Mouse (Mus musculus): ENCODE results near the gene Hivep2. TPM values are rescaled to one million over a fixed set of nuclear protein-coding genes. Genes with fewer than 3 reads are reported as not detected.

Gene Hivep2
- polyA plus RNA-seq, 1 experiment from 2014 or later = 3.8 TPM

- no peaks in the 10 kb centered on the region for H3K27me3 ChIP-seq (replicated peaks)
- H3K9ac ChIP-seq = no peak overlapping the region
- no peak overlapping the region for H3K27ac ChIP-seq (replicated peaks)
- no peaks in the 10 kb centered on the region for H3K9me3 ChIP-seq
- ATAC-seq (ENCODE audit: extremely low read depth, insufficient number of reproducible peaks, low FRiP score, low TSS enrichment) = no peak
- H3K4me3 ChIP-seq = no peak overlapping the region
- peak overlapping the region; percentile 31 for H3K4me2 ChIP-seq
- peaks cover 9% of the 10 kb centered on the region; the same call in 1 of the 2 replicates for H3K4me1 ChIP-seq
- WGBS = 55% methylated on average over 19 of the region's 19 CpGs
- no peaks in the 10 kb centered on the region for H3K36me3 ChIP-seq
Observed at GRCm38 (mm10) chr10:14179424-14180339, 213.8 kb downstream of the Hivep2 start.

GRCm38 (mm10) chr10:14186352-14186976 lies 220.6 kb downstream of the Hivep2 start:
- peaks cover 36% of the 10 kb centered on the region for H3K4me1 ChIP-seq
- H3K4me3 ChIP-seq = no peak overlapping the region
- 0 out of 2 replicates have a peak overlapping the region, but pooled peaks have one; percentile 15 for H3K27ac ChIP-seq (replicated peaks)
- no peaks in the 10 kb centered on the region for H3K36me3 ChIP-seq
- H3K9me3 ChIP-seq = no peaks in the 10 kb centered on the region
- no peak for ATAC-seq (ENCODE audit: extremely low read depth, insufficient number of reproducible peaks, low FRiP score, low TSS enrichment)
- 57% methylated on average over 11 of the region's 11 CpGs for WGBS
- no peak overlapping the region for H3K9ac ChIP-seq
- H3K4me2 ChIP-seq = 0 out of 2 replicates have a peak overlapping the region, but pooled peaks have one; percentile 3
- no peaks in the 10 kb centered on the region for H3K27me3 ChIP-seq (replicated peaks)

GRCm38 (mm10) chr10:14189050-14189449 lies 223.2 kb downstream of the Hivep2 start:
- Histone ChIP-seq H3K9me3 (no peaks in the 10 kb centered on the region), H3K27me3 (replicated peaks) (no peaks in the 10 kb centered on the region), H3K4me2 (no peak overlapping the region), H3K27ac (replicated peaks) (peak overlapping the region; percentile 32; the same call in 1 of the 2 replicates), H3K4me3 (no peak overlapping the region), H3K9ac (no peak overlapping the region), H3K4me1 (peaks cover 53% of the 10 kb centered on the region), H3K36me3 (no peaks in the 10 kb centered on the region)
- WGBS = 14% methylated on average over 4 of the region's 4 CpGs
- ATAC-seq (ENCODE audit: extremely low read depth, insufficient number of reproducible peaks, low FRiP score, low TSS enrichment) = no peak

- 52% methylated on average over 10 of the region's 10 CpGs for WGBS
- Histone ChIP-seq H3K9ac (no peak overlapping the region), H3K9me3 (no peaks in the 10 kb centered on the region), H3K27ac (replicated peaks) (peak overlapping the region; percentile 36; the same call in 1 of the 2 replicates), H3K36me3 (no peaks in the 10 kb centered on the region), H3K4me1 (peaks cover 51% of the 10 kb centered on the region), H3K4me3 (no peak overlapping the region), H3K27me3 (replicated peaks) (no peaks in the 10 kb centered on the region), H3K4me2 (peak overlapping the region; percentile 33)
- no peak for ATAC-seq (ENCODE audit: extremely low read depth, insufficient number of reproducible peaks, low FRiP score, low TSS enrichment)
Observed at GRCm38 (mm10) chr10:14191202-14191601, 225.3 kb downstream of the Hivep2 start.

GRCm38 (mm10) chr10:14192156-14192555 lies 226.3 kb downstream of the Hivep2 start:
- peaks cover 43% of the 10 kb centered on the region for H3K4me1 ChIP-seq
- H3K4me3 ChIP-seq = no peak overlapping the region
- ATAC-seq (ENCODE audit: extremely low read depth, insufficient number of reproducible peaks, low FRiP score, low TSS enrichment) = no peak
- 66% methylated on average over 4 of the region's 4 CpGs for WGBS
- no peaks in the 10 kb centered on the region for H3K9me3 ChIP-seq
- H3K27me3 ChIP-seq (replicated peaks) = no peaks in the 10 kb centered on the region
- no peak overlapping the region for H3K27ac ChIP-seq (replicated peaks)
- no peaks in the 10 kb centered on the region for H3K36me3 ChIP-seq
- no peak overlapping the region for H3K9ac ChIP-seq
- no peak overlapping the region for H3K4me2 ChIP-seq

GRCm38 (mm10) chr10:14193702-14194101 lies 227.8 kb downstream of the Hivep2 start:
- H3K9me3 ChIP-seq = no peaks in the 10 kb centered on the region
- H3K4me3 ChIP-seq = no peak overlapping the region
- no peak overlapping the region for H3K27ac ChIP-seq (replicated peaks)
- no peaks in the 10 kb centered on the region for H3K27me3 ChIP-seq (replicated peaks)
- peaks cover 35% of the 10 kb centered on the region for H3K4me1 ChIP-seq
- no peak overlapping the region for H3K4me2 ChIP-seq
- no peaks in the 10 kb centered on the region for H3K36me3 ChIP-seq
- no peak overlapping the region for H3K9ac ChIP-seq
- WGBS = 78% methylated on average over 4 of the region's 4 CpGs
- no peak for ATAC-seq (ENCODE audit: extremely low read depth, insufficient number of reproducible peaks, low FRiP score, low TSS enrichment)

- peaks cover 22% of the 10 kb centered on the region for H3K4me1 ChIP-seq
- no peak overlapping the region for H3K9ac ChIP-seq
- no peak for ATAC-seq (ENCODE audit: extremely low read depth, insufficient number of reproducible peaks, low FRiP score, low TSS enrichment)
- no peak overlapping the region for H3K27ac ChIP-seq (replicated peaks)
- H3K27me3 ChIP-seq (replicated peaks) = no peaks in the 10 kb centered on the region
- H3K36me3 ChIP-seq = no peaks in the 10 kb centered on the region
- H3K4me2 ChIP-seq = no peak overlapping the region
- no peak overlapping the region for H3K4me3 ChIP-seq
- WGBS = 81% methylated on average over 17 of the region's 17 CpGs
- H3K9me3 ChIP-seq = no peaks in the 10 kb centered on the region
Observed at GRCm38 (mm10) chr10:14195778-14196650, 230.1 kb downstream of the Hivep2 start.

- Histone ChIP-seq H3K9me3 (no peaks in the 10 kb centered on the region), H3K4me3 (no peak overlapping the region), H3K27ac (replicated peaks) (no peak overlapping the region), H3K27me3 (replicated peaks) (no peaks in the 10 kb centered on the region), H3K9ac (no peak overlapping the region), H3K4me2 (no peak overlapping the region), H3K4me1 (peaks cover 14% of the 10 kb centered on the region), H3K36me3 (no peaks in the 10 kb centered on the region)
- WGBS = 80% methylated on average over 7 of the region's 7 CpGs
- no peak for ATAC-seq (ENCODE audit: extremely low read depth, insufficient number of reproducible peaks, low FRiP score, low TSS enrichment)
Observed at GRCm38 (mm10) chr10:14196785-14197184, 230.9 kb downstream of the Hivep2 start.

- Histone ChIP-seq H3K4me2 (no peak overlapping the region), H3K36me3 (no peaks in the 10 kb centered on the region), H3K27ac (replicated peaks) (no peak overlapping the region), H3K9ac (no peak overlapping the region), H3K4me3 (no peak overlapping the region), H3K27me3 (replicated peaks) (no peaks in the 10 kb centered on the region), H3K9me3 (no peaks in the 10 kb centered on the region), H3K4me1 (peaks cover 9% of the 10 kb centered on the region)
- 62% methylated on average over 6 of the region's 6 CpGs for WGBS
- ATAC-seq (ENCODE audit: extremely low read depth, insufficient number of reproducible peaks, low FRiP score, low TSS enrichment) = no peak
Observed at GRCm38 (mm10) chr10:14197261-14197660, 231.4 kb downstream of the Hivep2 start.

GRCm38 (mm10) chr10:14199332-14199731 lies 233.5 kb downstream of the Hivep2 start:
- 77% methylated on average over 7 of the region's 7 CpGs for WGBS
- Histone ChIP-seq H3K4me3 (no peak overlapping the region), H3K4me1 (no peaks in the 10 kb centered on the region)

GRCm38 (mm10) chr10:14200310-14200709 lies 234.4 kb downstream of the Hivep2 start:
- no peak overlapping the region for H3K27ac ChIP-seq (replicated peaks)
- no peak overlapping the region for H3K9ac ChIP-seq
- H3K4me2 ChIP-seq = no peak overlapping the region
- H3K36me3 ChIP-seq = no peaks in the 10 kb centered on the region
- no peaks in the 10 kb centered on the region for H3K27me3 ChIP-seq (replicated peaks)
- H3K4me1 ChIP-seq = no peaks in the 10 kb centered on the region
- ATAC-seq (ENCODE audit: extremely low read depth, insufficient number of reproducible peaks, low FRiP score, low TSS enrichment) = no peak
- WGBS = 3% methylated on average over 2 of the region's 2 CpGs
- no peak overlapping the region for H3K4me3 ChIP-seq
- H3K9me3 ChIP-seq = no peaks in the 10 kb centered on the region

More at GRCm38 (mm10) chr10:14199332-14199731, 233.5 kb downstream of the Hivep2 start:
- H3K27me3 ChIP-seq (replicated peaks) = no peaks in the 10 kb centered on the region
- no peak overlapping the region for H3K27ac ChIP-seq (replicated peaks)
- H3K9me3 ChIP-seq = no peaks in the 10 kb centered on the region
- H3K36me3 ChIP-seq = no peaks in the 10 kb centered on the region
- H3K9ac ChIP-seq = no peak overlapping the region
- no peak for ATAC-seq (ENCODE audit: extremely low read depth, insufficient number of reproducible peaks, low FRiP score, low TSS enrichment)
- no peak overlapping the region for H3K4me2 ChIP-seq

Measured in heart, embryonic 13.5 days (tissue).